Mouse (Mus musculus): ENCODE measurements around the gene Dst. TPM values are rescaled to one million over a fixed set of nuclear protein-coding genes. Genes with fewer than 3 reads are reported as not detected.

Gene Dst
- polyA plus RNA-seq (2012; ENCODE audit: low replicate concordance), result 5.7 and 7.4 TPM in 2 replicates

DNA sequence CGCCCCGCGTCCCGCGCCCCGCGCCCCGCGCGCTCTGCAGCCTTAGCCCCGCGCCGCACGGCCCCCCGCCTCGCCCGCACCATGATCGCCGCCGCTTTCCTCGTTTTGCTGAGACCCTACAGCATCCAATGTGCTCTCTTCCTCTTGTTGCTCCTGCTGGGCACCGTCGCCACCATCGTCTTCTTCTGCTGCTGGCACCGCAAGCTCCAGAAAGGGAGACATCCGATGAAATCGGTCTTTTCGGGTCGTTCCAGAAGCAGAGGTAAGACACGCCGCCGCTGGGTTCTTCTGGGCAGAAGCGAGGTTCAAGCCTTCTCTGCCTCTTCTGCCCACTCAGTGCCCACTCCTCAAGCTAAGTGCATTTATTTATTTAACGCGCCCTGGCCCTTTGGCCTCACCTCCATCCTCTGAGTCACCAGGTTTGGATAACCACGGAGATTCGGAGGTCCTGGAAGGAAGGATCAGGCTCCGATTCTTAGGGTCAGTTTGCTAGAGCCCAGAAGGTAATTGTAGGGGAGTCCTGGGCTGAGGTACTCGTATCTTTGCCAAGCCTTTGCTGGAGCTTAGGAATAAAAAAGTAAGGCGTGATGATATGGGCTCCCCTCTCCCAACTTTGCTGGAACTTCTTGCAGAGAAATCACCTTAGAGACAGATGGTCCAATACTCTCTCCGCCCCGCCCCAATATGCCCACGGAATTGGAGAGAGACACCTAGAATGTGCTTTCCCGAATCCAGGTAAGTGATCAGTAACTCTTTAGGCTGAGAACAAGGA, at the start of gene Dst:
Gene Dst, plus strand, starts transcription at position 35 of the 772 bp plus-strand sequence.

DNA sequence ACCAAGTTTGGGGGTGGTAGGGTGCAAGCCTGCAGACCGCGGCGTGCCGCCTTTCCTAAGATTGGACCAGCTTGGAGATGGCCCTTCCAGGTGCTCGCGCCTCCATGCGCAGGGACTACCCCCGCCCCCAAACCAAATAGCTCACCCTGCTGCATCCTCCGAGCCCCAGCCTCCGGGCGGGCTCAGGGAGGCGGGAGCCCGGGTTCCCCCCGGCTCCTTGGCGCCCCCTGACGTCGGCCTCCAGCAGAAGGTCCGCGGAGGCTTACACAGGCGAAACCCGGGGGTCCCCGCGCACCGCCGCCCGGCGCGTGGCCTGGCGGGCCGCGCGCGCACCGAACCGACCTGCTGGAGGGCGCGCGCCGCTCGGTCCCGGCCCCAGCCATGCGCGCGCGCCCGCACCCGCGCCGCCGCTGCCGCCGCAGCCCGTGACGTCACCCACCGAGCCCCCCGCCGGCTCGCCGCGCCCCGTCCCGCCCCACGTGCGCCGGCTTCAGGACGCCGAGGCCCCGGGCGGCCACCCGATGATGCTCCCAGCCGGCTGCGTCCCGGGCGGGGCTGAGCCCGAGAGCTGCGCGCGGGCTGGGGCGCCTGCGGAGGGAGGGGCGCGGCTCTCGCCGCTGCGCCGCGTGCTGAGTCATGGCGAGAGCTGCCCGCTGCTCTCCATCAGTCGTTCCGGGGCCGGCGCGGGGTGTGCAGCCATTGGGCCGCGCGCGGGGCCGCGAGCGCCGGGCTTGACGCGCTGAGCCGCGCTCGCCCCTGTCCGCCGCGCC, 419 bp upstream of the Dst start, which contains the start of gene Bend6:
Gene Bend6, minus strand, starts transcription at position 396 of the 770 bp plus-strand sequence.

Other genes with a start within 250 kb of the Dst start
- 2.4 and 13.8 TPM in 2 replicates for gene Prim2, start 238.4 kb upstream of the Dst start, polyA plus RNA-seq (2012; ENCODE audit: low replicate concordance)
- 2.5 and 3.6 TPM in 2 replicates for gene Rab23, start 188.3 kb upstream of the Dst start, polyA plus RNA-seq (2012; ENCODE audit: low replicate concordance)
- gene Bag2, start 150.4 kb upstream of the Dst start, polyA plus RNA-seq (2012; ENCODE audit: low replicate concordance), result 12.4 and 17.0 TPM in 2 replicates
- gene Zfp451, start 93.6 kb upstream of the Dst start, polyA plus RNA-seq (2012; ENCODE audit: low replicate concordance), result 5.1 and 7.0 TPM in 2 replicates
- 0.55 TPM in 1 of 2 replicates, not detected in the other for gene Bend6, start 409 bp upstream of the Dst start, polyA plus RNA-seq (2012; ENCODE audit: low replicate concordance)

All from leukemia stem cell, adult 10-12 weeks (primary cell).